Mouse (Mus musculus) myocyte (in vitro differentiated cells): ENCODE measurements around the gene Klhl24.

Source experiments
- MAX ChIP-seq: IDR thresholded peaks from one replicate; pipeline ENCODE4 v1.6.1; 2011; ENCODE audit warnings: low read depth, mild to moderate bottlenecking, control low read depth
- POLR2A ChIP-seq: IDR thresholded peaks from one replicate; pipeline ENCODE4 v1.6.1; 2011; ENCODE audit warnings: low read depth, mild to moderate bottlenecking, control low read depth, moderate library complexity; ENCODE audit not compliant: insufficient read length
- TCF3 ChIP-seq: IDR thresholded peaks from one replicate; pipeline ENCODE4 v1.6.1; 2011; ENCODE audit warnings: low read depth, control low read depth; ENCODE audit not compliant: insufficient read length

DNA sequence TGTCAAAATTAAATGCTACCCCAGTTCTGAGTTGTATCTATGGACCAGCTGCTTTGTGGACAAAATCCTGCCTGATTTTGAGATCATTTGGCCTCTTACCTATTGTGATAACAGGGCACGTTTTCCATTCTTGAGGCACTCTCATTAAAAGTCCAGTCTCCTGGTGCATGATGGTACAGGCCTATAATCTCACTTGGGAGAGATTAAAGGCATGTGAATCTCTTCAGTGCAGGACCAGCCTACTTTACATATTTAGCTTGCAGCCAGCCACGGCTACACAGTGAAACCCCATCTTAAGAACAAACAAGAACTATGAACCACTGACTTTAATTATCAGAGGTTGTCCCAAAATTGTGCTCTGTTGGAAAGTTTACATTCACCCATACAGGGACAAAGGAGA, 33.1 kb downstream of the Klhl24 start:
- no peak for TF ChIP-seq TCF3
- no peak for TF ChIP-seq MAX
- no peak for TF ChIP-seq POLR2A
